Mouse (Mus musculus) naive thymus-derived CD4-positive, alpha-beta T cell, adult 2 months (primary cell): Measurements from ENCODE around the gene Psmd1.
A peak's percentile ranks its signal among the peaks of the same experiment; 100 is the strongest.

Experiments used
- DNase-seq: peaks from one replicate; pipeline ENCODE4 v3.0.0-alpha.2; 2011; ENCODE audit warnings: low read depth

Gene Psmd1

DNA sequence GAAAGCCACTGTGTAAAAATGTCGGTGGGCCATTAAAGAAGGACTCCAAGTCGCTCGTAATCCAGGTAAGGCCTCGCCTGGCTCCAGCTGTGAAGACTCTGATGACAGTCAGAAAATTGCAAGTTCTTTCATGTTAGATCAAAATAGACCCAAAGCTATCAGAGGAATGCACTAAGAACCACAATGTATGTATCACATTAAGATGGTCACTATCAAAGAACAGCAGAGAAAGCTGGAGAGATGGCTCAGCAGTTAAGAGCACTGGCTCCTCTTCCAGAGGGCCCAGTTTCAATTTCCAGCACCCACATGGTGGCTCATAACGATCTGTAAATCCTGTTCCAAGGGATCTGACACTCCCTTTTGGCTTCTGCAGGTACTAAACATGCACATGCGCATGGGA is 95.9 kb downstream of the Psmd1 start:
- no peak for DNase-seq

DNA sequence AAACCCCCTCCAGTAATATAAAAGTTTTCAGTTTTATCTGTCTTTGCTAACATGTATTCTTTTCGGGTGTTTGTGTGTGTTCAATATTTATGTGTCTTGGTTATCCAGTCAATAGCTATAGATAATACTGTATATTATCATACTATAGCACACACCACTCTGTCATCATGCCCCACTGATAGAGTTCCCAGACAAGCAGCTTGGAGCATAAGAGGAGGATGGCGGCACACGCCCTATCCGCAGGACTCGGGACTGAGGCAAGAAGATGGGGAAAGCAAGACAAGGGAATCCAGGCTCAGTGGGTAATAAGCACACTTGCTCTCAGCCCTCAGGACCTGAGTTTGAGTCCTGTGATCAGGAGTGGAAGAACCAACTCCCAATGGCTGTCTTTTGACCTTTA is 96.3 kb downstream of the Psmd1 start:
- DNase-seq, result no peak

DNA sequence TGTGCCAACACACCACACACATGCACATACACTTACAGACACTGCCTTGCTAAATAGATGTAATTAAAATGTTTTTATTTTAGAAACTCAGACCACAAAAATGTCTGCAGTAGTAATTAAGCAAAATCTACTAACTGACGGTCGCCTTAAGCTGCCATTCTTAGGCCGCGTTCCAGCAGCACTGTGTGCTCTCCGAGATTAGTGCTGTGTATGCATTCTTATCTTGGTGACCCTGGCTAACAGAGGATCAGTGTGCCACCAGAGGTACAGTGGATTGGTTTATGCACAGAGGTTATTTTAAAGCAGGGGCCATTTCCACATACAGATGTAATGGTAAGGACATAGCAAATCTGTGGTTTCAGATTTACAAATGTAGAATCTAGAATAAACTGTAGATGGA is 96.9 kb downstream of the Psmd1 start:
- DNase-seq, result no peak

DNA sequence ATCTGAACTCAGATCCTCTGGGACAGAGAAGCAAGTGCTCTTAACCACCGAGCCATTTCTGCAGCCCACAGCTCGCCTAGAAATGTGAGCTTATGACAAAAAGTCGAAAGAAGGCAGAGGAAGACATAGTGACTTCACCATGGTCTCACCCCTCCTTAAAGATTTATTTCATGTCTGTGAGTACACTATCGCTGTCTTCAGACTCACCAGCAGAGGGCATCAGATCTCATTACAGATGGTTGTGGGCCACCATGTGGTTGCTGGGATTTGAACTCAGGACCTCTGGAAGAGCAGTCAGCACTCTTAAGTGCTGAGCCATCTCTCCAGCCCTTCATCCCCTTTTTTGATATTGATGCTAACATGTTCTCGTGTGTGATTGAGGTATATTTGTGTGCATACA is 110.4 kb downstream of the Psmd1 start:
- no peak for DNase-seq

DNA sequence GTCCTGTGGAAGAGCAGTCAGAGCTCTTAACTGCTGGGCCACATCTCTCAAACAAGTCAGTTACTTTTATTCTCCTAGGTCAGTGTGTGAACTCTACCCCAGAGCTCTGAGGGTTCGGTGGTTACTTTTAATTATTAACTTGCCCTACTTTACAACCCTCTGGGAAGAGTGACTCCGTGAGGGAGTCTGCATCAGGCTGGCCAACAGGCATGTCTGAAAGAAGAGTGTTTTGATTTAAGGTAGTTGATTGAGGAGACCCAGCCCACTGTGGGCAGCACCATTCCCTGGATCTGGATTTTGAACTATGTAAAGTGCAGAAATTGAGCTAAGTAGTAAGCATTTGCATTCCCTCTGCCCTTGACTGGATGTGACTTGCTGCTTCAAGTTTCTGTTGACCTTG is 111.9 kb downstream of the Psmd1 start:
- DNase-seq, result no peak

DNA sequence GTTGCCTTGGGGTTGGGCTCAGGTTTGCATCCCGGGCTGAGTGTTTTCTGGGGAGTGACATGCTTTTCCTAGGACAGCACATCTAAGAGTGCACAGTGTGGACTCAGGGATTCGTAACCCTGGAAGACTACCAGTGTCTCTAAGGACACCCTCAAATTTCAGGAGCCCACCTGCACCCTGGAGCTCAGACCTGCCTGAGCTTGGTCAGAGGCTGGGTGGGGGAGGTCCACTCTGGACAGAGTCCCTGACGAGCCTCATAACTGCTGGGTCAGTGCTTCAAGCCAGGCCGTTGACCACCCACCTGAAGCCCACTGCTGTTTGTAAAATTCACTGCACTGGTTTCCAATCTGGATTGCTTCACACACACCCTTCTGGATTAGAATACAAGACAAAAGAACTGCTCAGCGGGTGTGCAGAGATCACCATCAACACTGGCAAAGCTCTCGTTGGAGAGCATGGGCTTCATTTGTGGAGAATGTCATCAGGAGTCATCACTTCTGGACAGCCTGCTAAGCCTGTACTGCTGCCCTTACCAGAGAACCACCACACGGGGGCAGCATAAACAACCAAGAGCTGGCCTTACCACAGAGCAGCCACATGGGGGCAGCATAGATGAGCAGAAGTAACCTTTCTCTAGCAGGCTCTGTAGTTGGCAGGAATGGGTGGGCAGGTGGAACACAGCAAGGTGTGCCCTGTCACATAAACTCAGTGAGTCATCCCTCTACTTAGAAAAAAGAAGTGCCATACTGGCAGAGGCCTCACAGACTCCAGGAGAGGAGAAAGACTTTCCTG is 114.5 kb downstream of the Psmd1 start:
- peak; percentile 93 for DNase-seq

DNA sequence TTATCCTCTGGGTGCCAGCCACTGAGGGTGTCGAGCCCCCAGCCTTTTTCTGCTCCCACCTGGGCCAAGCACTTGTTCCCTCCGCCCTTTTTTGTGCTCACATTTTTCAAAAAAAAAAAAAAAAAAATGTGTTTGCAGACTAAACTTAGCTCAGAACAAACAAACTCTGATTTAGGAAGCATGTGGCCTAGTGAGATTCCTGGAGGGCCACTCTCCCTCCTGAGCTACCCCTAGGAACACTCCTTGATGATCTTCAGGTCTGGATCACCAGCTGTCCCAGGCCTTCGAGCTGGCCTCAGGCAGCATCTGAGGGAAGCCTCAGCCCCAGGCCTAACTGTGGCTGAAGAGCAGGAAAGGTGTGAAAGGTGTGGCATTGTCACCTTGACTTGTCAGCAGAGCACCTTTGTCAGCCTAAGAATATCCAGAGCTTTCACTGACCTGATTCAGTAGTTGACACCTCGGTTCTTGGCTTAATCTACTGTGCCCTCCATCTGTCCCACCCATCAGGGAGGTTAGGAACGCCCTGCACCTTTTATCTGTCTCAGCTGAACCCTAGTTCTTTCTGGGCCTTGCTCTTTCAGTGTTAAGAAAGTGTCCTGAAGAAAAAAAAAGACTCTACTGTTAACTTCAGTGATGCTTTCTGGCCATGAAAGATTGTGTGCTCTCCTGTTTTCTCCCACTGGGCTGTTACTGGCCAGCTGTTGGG is 118.0 kb downstream of the Psmd1 start:
- no peak for DNase-seq

DNA sequence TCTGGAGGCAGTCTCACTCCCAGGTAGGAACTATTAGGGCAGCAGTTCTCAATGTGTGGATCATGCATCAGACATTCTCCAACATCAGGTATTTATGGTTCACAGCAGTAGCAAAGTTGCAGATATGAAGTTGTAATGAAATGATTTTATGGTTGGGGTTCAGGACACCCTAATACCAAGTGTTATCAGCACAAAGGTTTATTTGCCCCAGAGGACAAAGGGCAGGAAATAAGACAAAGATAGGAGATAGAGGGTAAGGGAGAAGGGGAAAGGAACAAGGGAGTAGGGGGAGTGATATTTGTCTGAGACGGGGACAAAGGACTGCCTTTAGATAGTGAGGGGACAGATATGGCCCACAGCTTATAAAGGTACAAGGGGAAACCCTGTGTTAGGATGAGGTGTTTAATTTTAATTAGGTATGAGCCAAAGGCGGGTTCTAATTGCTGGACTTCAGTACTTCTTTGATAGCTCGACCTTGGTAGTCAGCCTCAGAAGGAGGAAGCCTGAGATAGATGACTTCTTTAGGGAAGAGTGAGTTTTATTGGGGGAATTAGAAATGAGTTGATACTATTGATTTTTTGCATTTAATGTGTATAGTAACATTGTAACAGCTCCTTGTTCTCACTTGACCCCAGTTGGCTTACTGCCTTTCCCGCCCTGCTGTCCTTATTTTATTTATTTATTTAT is 119.5 kb downstream of the Psmd1 start:
- DNase-seq, result no peak

DNA sequence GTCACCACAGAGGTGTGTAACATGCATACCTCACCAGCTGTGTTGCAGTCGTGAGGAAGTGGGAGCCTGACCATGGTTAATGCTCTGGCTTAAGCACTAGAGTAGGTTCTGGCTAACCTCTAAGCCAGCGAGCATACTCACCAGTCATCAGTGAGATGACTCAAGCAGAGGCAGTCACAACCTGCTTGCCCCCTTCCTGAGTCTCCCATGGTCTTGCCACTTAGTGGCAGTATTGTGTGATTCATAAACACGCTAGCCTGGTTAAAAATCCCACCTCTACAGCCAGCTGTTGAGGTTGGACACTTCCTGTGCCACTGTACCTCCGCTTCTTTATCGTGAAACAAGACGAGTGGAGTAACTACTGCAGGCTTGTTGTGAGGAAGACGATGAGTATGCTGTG is 122.6 kb downstream of the Psmd1 start:
- no peak for DNase-seq

DNA sequence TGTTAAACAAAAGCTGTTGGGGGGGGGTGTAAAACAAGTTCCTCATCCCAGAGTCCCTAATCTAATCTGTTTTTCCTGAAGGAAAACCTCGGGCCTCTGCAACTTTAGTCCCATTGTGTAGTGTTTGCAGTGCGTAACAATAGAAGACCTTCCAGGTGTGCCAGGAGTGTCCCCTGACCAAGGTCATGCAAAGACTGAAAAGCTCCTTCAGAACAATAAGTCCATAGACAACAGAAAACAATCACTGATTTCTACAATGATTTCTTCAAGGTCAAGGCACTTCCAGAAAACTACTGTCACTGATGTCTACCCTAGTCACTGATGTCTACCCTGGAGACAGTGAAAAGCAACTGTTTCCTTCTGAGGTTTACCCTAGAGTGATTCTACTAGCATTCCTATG is 123.7 kb downstream of the Psmd1 start:
- DNase-seq, result no peak

DNA sequence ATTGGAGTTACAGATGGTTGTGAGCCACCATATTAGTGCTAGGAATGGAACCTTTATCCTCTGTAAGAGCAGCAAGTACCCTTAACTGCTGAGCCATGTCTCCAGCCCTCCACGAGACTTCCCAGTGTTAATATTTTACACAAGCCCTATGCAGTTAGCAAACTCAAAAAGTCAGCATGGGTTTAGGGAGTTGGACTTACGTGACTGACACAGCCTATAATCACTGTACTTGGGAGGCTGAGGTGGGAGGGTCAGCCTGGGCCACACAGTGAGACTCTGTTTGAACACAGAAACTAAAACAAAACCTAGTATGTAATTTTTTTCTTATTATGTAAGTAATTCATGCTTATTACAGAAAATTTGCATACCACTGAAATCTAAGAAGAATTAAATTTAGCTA is 124.1 kb downstream of the Psmd1 start:
- DNase-seq, result no peak
